Comparison of ENCODE assay signal across 16 mouse cellular contexts in genomic region chr14:47107461-47107860, GRCm38 (mm10).
"Had no signal": no experiment of that assay in that cellular context is flagged by ENCODE, and none has a peak within 500 bp of the region (broad histone marks: within the 10 kb centered on the region; RNA-seq: fewer than 3 reads in every experiment).

No protein-coding gene starts in this region.

- H3K36me3 ChIP-seq: lung, embryonic 15.5 days; midbrain, embryonic 13.5 days; midbrain, embryonic 15.5 days; neural tube, embryonic 12.5 days had no signal

- H3K27ac ChIP-seq: lung, embryonic 15.5 days; macrophage; midbrain, embryonic 13.5 days; midbrain, embryonic 15.5 days; neural tube, embryonic 12.5 days had no signal

- H3K4me3 ChIP-seq: lung, embryonic 15.5 days; megakaryocyte, embryonic 14.5 days; midbrain, embryonic 13.5 days; midbrain, embryonic 15.5 days; neural tube, embryonic 12.5 days had no signal

- H3K9me3 ChIP-seq: lung, embryonic 15.5 days; megakaryocyte, embryonic 14.5 days; midbrain, embryonic 13.5 days; midbrain, embryonic 15.5 days; neural tube, embryonic 12.5 days had no signal

- H3K27me3 ChIP-seq: lung, embryonic 15.5 days; midbrain, embryonic 13.5 days; midbrain, embryonic 15.5 days; neural tube, embryonic 12.5 days had no signal

- H3K9ac ChIP-seq: liver, postnatal 0 days; lung, embryonic 15.5 days; midbrain, embryonic 13.5 days; midbrain, embryonic 15.5 days; neural tube, embryonic 12.5 days had no signal

- H3K4me2 ChIP-seq: lung, embryonic 15.5 days; midbrain, embryonic 11.5 days; midbrain, embryonic 13.5 days; midbrain, embryonic 15.5 days; neural tube, embryonic 12.5 days had no signal

- ATAC-seq: liver, postnatal 0 days; lung, postnatal 0 days; midbrain, embryonic 13.5 days; midbrain, embryonic 15.5 days had no signal

- H3K4me1 ChIP-seq: midbrain, embryonic 13.5 days; midbrain, embryonic 15.5 days; neural tube, embryonic 12.5 days had no signal

- DNase-seq: liver, postnatal 0 days; lung, adult 2 months; lung, postnatal 14 days; lung, postnatal 36 days; right cerebral cortex, postnatal 14 days; thymus, adult 2 months; thymus, postnatal 25 days; thymus, postnatal 4 days had no signal
